In genomic region chr5:130088612-130089011, GRCm38 (mm10) we compare ENCODE assay signal across 14 mouse cellular contexts.
"Had no signal": no experiment of that assay in that cellular context is flagged by ENCODE, and none has a peak within 500 bp of the region (broad histone marks: within the 10 kb centered on the region; RNA-seq: fewer than 3 reads in every experiment).

No protein-coding gene starts in this region.

- H3K9me3 ChIP-seq: liver, embryonic 13.5 days; lung, embryonic 15.5 days; midbrain, embryonic 12.5 days; neural tube, embryonic 15.5 days had no signal

- H3K27me3 ChIP-seq: limb, embryonic 12.5 days; liver, embryonic 13.5 days; lung, embryonic 15.5 days; midbrain, embryonic 12.5 days; neural tube, embryonic 15.5 days had no signal

- H3K9ac ChIP-seq: limb, embryonic 12.5 days; liver, embryonic 13.5 days; liver, postnatal 0 days; lung, embryonic 15.5 days; midbrain, embryonic 12.5 days; neural tube, embryonic 15.5 days had no signal

- H3K27ac ChIP-seq: limb, embryonic 12.5 days; liver, embryonic 13.5 days; lung, embryonic 15.5 days; midbrain, embryonic 12.5 days; neural tube, embryonic 15.5 days had no signal

- DNase-seq: kidney, adult 11 months; kidney, postnatal 10 days; kidney, postnatal 4 days; liver; liver, embryonic 13.5 days; liver, postnatal 0 days; lung, postnatal 14 days; right cerebral cortex, postnatal 4 days; thymus, adult 18-20 months; thymus, postnatal 14 days had no signal

- H3K4me3 ChIP-seq: limb, embryonic 12.5 days; liver, embryonic 13.5 days; lung, embryonic 15.5 days; midbrain, embryonic 12.5 days; neural tube, embryonic 15.5 days had no signal

- H3K4me1 ChIP-seq: lung, embryonic 15.5 days; midbrain, embryonic 12.5 days; neural tube, embryonic 15.5 days had no signal

- H3K4me2 ChIP-seq: limb, embryonic 12.5 days; liver, embryonic 13.5 days; lung, embryonic 15.5 days; midbrain, embryonic 12.5 days; neural tube, embryonic 15.5 days had no signal
